Mouse (Mus musculus) spleen, adult 18-20 months (tissue): ENCODE results near the gene Lce1l.
"Not testable (repeated sequence)": the region's sequence is repeated elsewhere in the genome, so short reads cannot be mapped to it uniquely, and the experiment has no call there.

Experiments used
- DNase-seq, 2 experiments: peaks; one replicate each; pipeline ENCODE4 v3.0.0; 2022; ENCODE audit warnings: mixed read lengths in 2 of 2

Gene Lce1l

GRCm38 (mm10) chr3:92851186-92851585 is at the start of gene Lce1l:
Gene Lce1l, minus strand, starts transcription at chr3:92851286.
- DNase-seq: no peak

- no peak for DNase-seq
Observed at GRCm38 (mm10) chr3:92894489-92894888, 43.4 kb upstream of the Lce1l start.

GRCm38 (mm10) chr3:92894063-92894462 is 43.0 kb upstream of the Lce1l start:
- DNase-seq: no peak

GRCm38 (mm10) chr3:92874180-92874579 is 23.1 kb upstream of the Lce1l start:
- DNase-seq: no peak

GRCm38 (mm10) chr3:92870116-92870515 is 19.0 kb upstream of the Lce1l start, which contains the start of gene 2310050C09Rik:
Gene 2310050C09Rik, minus strand, starts transcription at chr3:92870216.
- no peak for DNase-seq

GRCm38 (mm10) chr3:92827108-92827507 is 24.0 kb downstream of the Lce1l start, which contains the start of gene Kprp:
Gene Kprp, minus strand, starts transcription at chr3:92827247.
- DNase-seq: no peak

- no peak for DNase-seq
Observed at GRCm38 (mm10) chr3:92825808-92826207, 25.3 kb downstream of the Lce1l start.

- DNase-seq: not testable (repeated sequence)
Observed at GRCm38 (mm10) chr3:92816036-92816435, 35.0 kb downstream of the Lce1l start.

- no peak for DNase-seq
Observed at GRCm38 (mm10) chr3:92815581-92815980, 35.5 kb downstream of the Lce1l start.

- no peak for DNase-seq
Observed at GRCm38 (mm10) chr3:92807791-92808190, 43.3 kb downstream of the Lce1l start, which contains the start of gene Lce1k. Gene Lce1k, minus strand, starts transcription at chr3:92807891.
